In the genomic region with DNA sequence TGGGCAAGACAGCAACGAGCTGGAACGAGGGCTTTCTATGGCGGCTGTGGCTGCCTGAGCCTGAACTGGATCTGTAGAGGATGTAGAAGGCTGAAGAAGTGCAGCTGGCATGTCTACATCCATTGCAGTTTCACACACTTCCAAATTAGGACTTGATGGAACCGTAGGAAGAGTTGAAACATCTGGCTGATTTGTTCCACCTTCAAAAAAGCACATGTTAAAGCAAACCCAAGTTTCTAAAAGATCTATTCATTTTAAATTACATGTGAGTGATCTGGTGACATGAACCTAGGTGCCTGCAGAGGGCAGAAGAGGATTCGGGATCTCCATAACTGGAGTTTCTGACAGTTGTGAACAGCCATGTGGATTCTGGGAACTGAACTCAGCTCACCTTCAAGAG, we compare ENCODE assay signal across 8 mouse cellular contexts.
A peak's percentile ranks its signal among the peaks of the same experiment; 100 is the strongest.
DNase-seq lines count a peak whose midpoint lies in the region; ATAC-seq and TF ChIP-seq lines count a peak whose summit lies in the region.
"Had no signal": no experiment of that assay in that cellular context is flagged by ENCODE, and none has a peak within 500 bp of the region (broad histone marks: within the 10 kb centered on the region; RNA-seq: fewer than 3 reads in every experiment).

No protein-coding gene starts in this region.

- TF ChIP-seq POLR2A in brain, embryonic 14.5 days (IDR thresholded peaks at IDR 0.05; ENCODE audit: borderline replicate concordance, extremely low read depth, insufficient read depth, insufficient read length, poor library complexity, severe bottlenecking): no peak

- no peak overlapping the region for H3K4me3 ChIP-seq in hindbrain, embryonic 14.5 days (replicated peaks; ENCODE audit: low read length)
- H3K4me3 ChIP-seq in hindbrain, embryonic 12.5 days: no peak overlapping the region
- H3K4me3 ChIP-seq in stomach, embryonic 15.5 days (replicated peaks): no peak overlapping the region
- H3K4me3 ChIP-seq: limb, embryonic 13.5 days had no signal

- TF ChIP-seq CTCF in brain, embryonic 14.5 days (IDR thresholded peaks at IDR 0.05; ENCODE audit: borderline replicate concordance, extremely low read depth, insufficient read depth, insufficient read length): peak; percentile 34; the same call in 1 of the 2 replicates

- no peaks in the 10 kb centered on the region for H3K9me3 ChIP-seq in hindbrain, embryonic 14.5 days (ENCODE audit: control insufficient read depth, low read length)
- H3K9me3 ChIP-seq in hindbrain, embryonic 12.5 days (replicated peaks): no peaks in the 10 kb centered on the region
- H3K9me3 ChIP-seq in stomach, embryonic 15.5 days: no peaks in the 10 kb centered on the region
- H3K9me3 ChIP-seq: limb, embryonic 13.5 days had no signal

- no peak overlapping the region for H3K27ac ChIP-seq in hindbrain, embryonic 14.5 days
- no peak overlapping the region for H3K27ac ChIP-seq in hindbrain, embryonic 12.5 days
- H3K27ac ChIP-seq in stomach, embryonic 15.5 days: no peak overlapping the region
- H3K27ac ChIP-seq: limb, embryonic 13.5 days had no signal

- no peak for ATAC-seq in hindbrain, embryonic 14.5 days (ENCODE audit: low FRiP score)
- ATAC-seq in hindbrain, embryonic 12.5 days (ENCODE audit: low FRiP score): no peak
- peak; percentile 27; the same call in 1 of the 2 replicates for ATAC-seq in stomach, embryonic 15.5 days (ENCODE audit: insufficient read depth, low FRiP score, low read depth)

- no peaks in the 10 kb centered on the region for H3K27me3 ChIP-seq in hindbrain, embryonic 14.5 days (ENCODE audit: control insufficient read depth, insufficient read depth, low read length)
- no peaks in the 10 kb centered on the region for H3K27me3 ChIP-seq in hindbrain, embryonic 12.5 days
- H3K27me3 ChIP-seq in stomach, embryonic 15.5 days (replicated peaks): no peaks in the 10 kb centered on the region
- H3K27me3 ChIP-seq: limb, embryonic 13.5 days had no signal

- DNase-seq in hindbrain, embryonic 14.5 days (ENCODE audit: low spot score): peak; percentile 25
- peak; percentile 43 for DNase-seq in MN1 (ENCODE audit: low spot score)
- peak; percentile 29 for DNase-seq in brain, embryonic 14.5 days (ENCODE audit: low read depth)
- DNase-seq in kidney, postnatal 4 days: peak; percentile 42 to 58
- no peak for DNase-seq in spleen, postnatal 4 days (ENCODE audit: low spot score in 2 of 2)

- 84% methylated on average over 5 of the region's 5 CpGs for WGBS in hindbrain, embryonic 14.5 days
- WGBS in hindbrain, embryonic 12.5 days: 87% methylated on average over 5 of the region's 5 CpGs
- WGBS in stomach, embryonic 15.5 days: 61% methylated on average over 5 of the region's 5 CpGs

- no peak overlapping the region for H3K4me2 ChIP-seq in hindbrain, embryonic 14.5 days (replicated peaks)
- no peak overlapping the region for H3K4me2 ChIP-seq in hindbrain, embryonic 12.5 days (replicated peaks)
- H3K4me2 ChIP-seq in stomach, embryonic 15.5 days: no peak overlapping the region
- H3K4me2 ChIP-seq: limb, embryonic 13.5 days had no signal

- no peak overlapping the region for H3K9ac ChIP-seq in hindbrain, embryonic 14.5 days
- no peak overlapping the region for H3K9ac ChIP-seq in hindbrain, embryonic 12.5 days
- H3K9ac ChIP-seq in stomach, embryonic 15.5 days: no peak overlapping the region
- H3K9ac ChIP-seq: limb, embryonic 13.5 days had no signal

- peaks cover 14% of the 10 kb centered on the region for H3K36me3 ChIP-seq in hindbrain, embryonic 14.5 days (replicated peaks; ENCODE audit: control insufficient read depth, insufficient read depth)
- peaks cover 9% of the 10 kb centered on the region; the same call in 1 of the 2 replicates for H3K36me3 ChIP-seq in hindbrain, embryonic 12.5 days
- H3K36me3 ChIP-seq in stomach, embryonic 15.5 days: peaks cover 2% of the 10 kb centered on the region; the same call in 1 of the 2 replicates

- no peaks in the 10 kb centered on the region for H3K4me1 ChIP-seq in hindbrain, embryonic 14.5 days (replicated peaks; ENCODE audit: control insufficient read depth, insufficient read depth, low read length)
- H3K4me1 ChIP-seq in hindbrain, embryonic 12.5 days: no peaks in the 10 kb centered on the region
- no peaks in the 10 kb centered on the region for H3K4me1 ChIP-seq in stomach, embryonic 15.5 days
- H3K4me1 ChIP-seq: limb, embryonic 13.5 days had no signal

Comparison
In these comparisons a context has a peak if more than half of its experiments do, and no peak if none do; other contexts are left out.
1. DNase-seq: peak in hindbrain, embryonic 14.5 days (single experiment), MN1 (single experiment), brain, embryonic 14.5 days (single experiment) and kidney, postnatal 4 days (2 of 2); none in spleen, postnatal 4 days (0 of 2).